Mouse (Mus musculus) mouse trophoblast stem cell (cell line): ENCODE results near the gene Kdm4b.

Experiments used
- in situ Hi-C, 2 experiments: fragments of 300-500 bp; cut with MseI, MboI; formaldehyde crosslinking; loops; 2 replicates in 1 of 2; 3 replicates in 1 of 2; pipeline ENCODE4 v1.15.1; 2025

The Kdm4b gene

GRCm38 (mm10) chr17:56431582-56431981 lies 105.7 kb downstream of the Kdm4b start:
- in situ Hi-C loops: no loop called here

- in situ Hi-C loops: no loop called here
Observed at GRCm38 (mm10) chr17:56439731-56440460, 114.0 kb downstream of the Kdm4b start.

- in situ Hi-C loops: no loop called here
Observed at GRCm38 (mm10) chr17:56442316-56442715, 116.5 kb downstream of the Kdm4b start.

- in situ Hi-C loops: no loop called here
Observed at GRCm38 (mm10) chr17:56443341-56443795, 117.5 kb downstream of the Kdm4b start.

GRCm38 (mm10) chr17:56444771-56445170 lies 118.9 kb downstream of the Kdm4b start:
- in situ Hi-C loops: no loop called here

GRCm38 (mm10) chr17:56445397-56445796 lies 119.5 kb downstream of the Kdm4b start:
- in situ Hi-C loops: no loop called here

- in situ Hi-C loops: no loop called here
Observed at GRCm38 (mm10) chr17:56447716-56448115, 121.9 kb downstream of the Kdm4b start.
